Mouse (Mus musculus): Measurements from ENCODE around the gene Sh3glb2. TPM values are rescaled to one million over a fixed set of nuclear protein-coding genes. Genes with fewer than 3 reads are reported as not detected.

The Sh3glb2 gene
- polyA plus RNA-seq, 1 experiment from 2014 or later = 102 TPM

DNA sequence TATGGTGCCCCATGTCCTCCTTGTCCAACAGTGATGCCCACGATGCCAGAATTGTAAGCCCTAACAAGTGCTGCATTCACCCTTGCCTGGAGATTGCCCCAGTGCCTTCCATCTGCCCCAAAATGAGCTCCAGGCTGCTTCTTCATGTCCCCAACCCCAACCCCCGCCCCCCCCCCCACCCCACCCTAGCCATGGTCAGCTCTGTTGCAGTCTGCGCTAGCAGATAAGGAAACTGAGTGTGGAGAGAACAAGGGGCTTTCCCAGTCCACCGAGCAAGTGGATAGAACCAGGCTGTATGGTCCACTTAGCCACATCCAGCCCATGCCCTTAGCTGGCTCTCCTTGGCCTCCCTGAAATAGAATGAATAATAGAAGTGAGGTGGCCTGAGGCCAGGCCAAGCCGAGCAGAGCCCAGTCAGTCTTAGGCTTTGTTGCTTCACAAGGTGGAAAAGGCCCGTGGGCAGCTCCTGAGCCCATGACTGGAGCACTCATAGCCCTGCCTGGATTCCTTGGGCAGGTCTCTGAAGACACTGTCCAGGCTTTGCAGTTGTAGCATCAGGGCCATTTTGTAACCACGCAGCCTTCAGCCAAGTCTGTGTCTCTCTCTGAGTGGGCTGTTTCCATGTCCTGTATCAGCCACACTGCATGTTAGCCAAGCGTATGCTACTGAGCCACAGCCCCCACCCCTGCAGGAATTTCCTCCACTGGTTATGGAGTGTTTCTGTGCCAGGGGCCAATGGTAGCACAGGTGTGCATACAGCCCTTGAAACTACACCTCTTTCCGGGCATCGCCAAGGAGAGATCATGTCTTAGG lies 21.6 kb upstream of the Sh3glb2 start:
- no peak for TF ChIP-seq CTCF (IDR thresholded peaks at IDR 0.05)
- in situ Hi-C loops (cut with MboI; ENCODE audit: low pct_unique_long_range_greater_than_20kb) = no loop called here
- ATAC-seq (no peak), DNase-seq (ENCODE audit: low read depth, low spot score) (no peak)
- CTCF ChIA-PET = no interaction called here
- H3K27me3 ChIP-seq = no peaks in the 10 kb centered on the region
- POLR2A ChIA-PET = no interaction called here

DNA sequence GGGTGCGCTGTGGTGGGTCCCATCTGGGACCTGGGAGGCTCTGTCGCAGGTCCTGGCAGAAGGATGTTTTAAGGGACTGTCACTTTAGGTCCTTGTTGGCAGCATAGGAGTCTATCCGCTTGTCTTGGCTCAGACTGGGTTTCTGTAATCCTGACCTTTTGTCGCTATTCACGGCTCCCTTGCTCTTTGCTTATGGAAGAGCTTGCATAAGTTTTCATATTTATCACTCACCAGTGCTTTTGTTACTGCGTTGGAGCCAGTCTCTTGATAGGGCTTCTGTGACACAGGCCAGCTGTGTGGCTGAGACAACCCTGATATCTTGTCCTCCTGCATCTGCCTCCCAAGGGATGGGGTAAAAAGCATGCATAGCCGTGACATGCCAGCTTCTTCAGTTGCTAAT lies 20.2 kb upstream of the Sh3glb2 start:
- CTCF ChIA-PET = no interaction called here

DNA sequence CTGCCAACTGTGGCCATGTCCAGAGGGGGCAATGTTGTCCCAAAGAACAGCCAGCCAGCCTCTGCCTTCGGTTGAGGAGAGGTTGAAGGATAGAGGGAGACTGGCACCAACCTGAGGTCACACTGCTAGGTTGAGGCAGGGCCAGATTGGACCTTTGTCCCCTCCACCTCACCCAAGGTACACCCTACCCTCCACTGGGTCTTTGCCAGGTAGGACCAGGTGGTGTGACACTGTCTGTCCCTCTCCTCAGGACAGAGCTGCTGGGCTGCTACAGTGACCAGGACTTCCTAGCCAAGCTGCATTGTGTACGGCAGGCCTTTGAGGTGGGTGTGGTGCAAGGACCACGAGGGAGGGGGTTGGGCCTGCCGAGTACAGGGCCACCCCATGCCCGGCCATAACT lies 18.6 kb upstream of the Sh3glb2 start:
- in situ Hi-C loops (cut with MboI; ENCODE audit: low pct_unique_long_range_greater_than_20kb) = no loop called here
- POLR2A ChIA-PET = interaction anchor here (0.5 to 1.6 kb wide), 2 partner anchors 13 to 1795 kb away, joined by 3 to 4 read pairs; no protein-coding TSS in a partner anchor
- CTCF ChIA-PET = no interaction called here
- DNase-seq (ENCODE audit: low read depth, low spot score) (no peak), ATAC-seq (no peak)
- TF ChIP-seq CTCF (IDR thresholded peaks at IDR 0.05) = no peak
- no peaks in the 10 kb centered on the region for H3K27me3 ChIP-seq

More for the DNA sequence above, 20.2 kb upstream of the Sh3glb2 start:
- H3K27me3 ChIP-seq = no peaks in the 10 kb centered on the region
- ATAC-seq (no peak), DNase-seq (ENCODE audit: low read depth, low spot score) (no peak)
- POLR2A ChIA-PET = interaction anchor here (1.6 kb wide), 1 partner anchor 15 kb away, joined by 4 read pairs; no protein-coding TSS in a partner anchor
- no peak for TF ChIP-seq CTCF (IDR thresholded peaks at IDR 0.05)
- in situ Hi-C loops (cut with MboI; ENCODE audit: low pct_unique_long_range_greater_than_20kb) = no loop called here

DNA sequence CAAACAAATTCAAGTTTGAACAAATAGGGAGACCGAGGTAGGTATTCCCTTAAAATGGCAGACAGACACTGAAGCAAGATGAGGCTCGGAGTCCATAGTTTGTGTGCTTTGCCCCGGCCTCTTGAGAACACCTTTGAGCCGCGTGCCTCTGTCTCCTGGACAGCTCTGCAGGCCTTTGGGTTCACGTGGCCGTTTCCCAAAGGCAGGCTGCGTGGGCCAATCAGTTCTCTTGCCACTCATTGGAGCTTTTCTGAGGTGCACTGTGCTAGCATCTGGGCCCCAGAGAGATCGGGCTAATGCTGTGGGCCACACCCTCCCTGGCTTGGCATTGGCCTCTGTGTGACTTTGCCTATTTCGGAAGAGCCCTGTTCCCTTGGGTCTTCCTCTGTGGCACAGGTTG lies 16.8 kb upstream of the Sh3glb2 start:
- no peaks in the 10 kb centered on the region for H3K27me3 ChIP-seq
- CTCF ChIA-PET = no interaction called here
- DNase-seq (ENCODE audit: low read depth, low spot score) (no peak), ATAC-seq (no peak)
- in situ Hi-C loops (cut with MboI; ENCODE audit: low pct_unique_long_range_greater_than_20kb) = no loop called here
- POLR2A ChIA-PET = no interaction called here
- TF ChIP-seq CTCF (IDR thresholded peaks at IDR 0.05) = no peak

DNA sequence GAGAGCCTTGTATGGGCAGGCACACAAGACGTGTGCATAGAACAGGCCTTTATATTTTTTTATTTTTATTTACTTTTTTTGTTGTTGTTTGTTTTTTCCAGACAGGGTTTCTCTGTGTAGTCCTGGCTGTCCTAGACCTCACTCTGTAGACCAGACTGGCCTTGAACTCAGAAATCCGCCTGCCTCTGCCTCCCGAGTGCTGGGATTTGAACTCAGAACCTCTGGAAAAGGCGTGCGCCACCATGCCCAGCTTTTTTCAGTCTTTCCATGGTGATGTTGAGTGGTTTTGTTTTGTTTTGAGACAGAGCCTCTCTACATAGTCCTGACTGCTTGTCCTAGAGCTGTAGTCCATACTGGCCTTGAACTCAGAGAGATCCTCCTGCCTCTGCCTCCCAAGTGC lies 13.6 kb upstream of the Sh3glb2 start:
- no peak for ATAC-seq
- DNase-seq (ENCODE audit: low read depth, low spot score) = no peak
- no peak for TF ChIP-seq CTCF (IDR thresholded peaks at IDR 0.05)
- ChIA-PET POLR2A (no interaction called here), CTCF (no interaction called here)
- no peaks in the 10 kb centered on the region for H3K27me3 ChIP-seq
- in situ Hi-C loops (cut with MboI; ENCODE audit: low pct_unique_long_range_greater_than_20kb) = no loop called here

DNA sequence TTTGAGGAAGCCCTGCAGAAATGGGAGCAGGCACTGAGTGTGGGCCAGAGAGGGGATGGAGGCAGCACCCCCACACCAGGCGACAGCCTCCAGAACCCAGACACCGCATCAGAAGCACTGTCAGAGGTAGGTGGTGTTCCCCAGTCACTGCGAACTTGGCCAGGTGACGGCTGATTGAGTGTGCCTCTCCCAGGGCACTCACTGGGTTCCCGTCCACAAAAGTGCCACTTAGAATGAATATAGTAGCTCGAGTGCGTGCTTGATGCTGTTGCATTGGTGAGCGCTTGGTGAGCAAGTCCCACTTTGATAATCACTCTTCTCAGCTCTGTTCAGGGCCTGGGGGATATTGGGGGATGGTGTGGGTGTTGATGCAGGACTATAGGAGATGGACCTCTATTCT lies 12.4 kb upstream of the Sh3glb2 start:
- no peaks in the 10 kb centered on the region for H3K27me3 ChIP-seq
- in situ Hi-C loops (cut with MboI; ENCODE audit: low pct_unique_long_range_greater_than_20kb) = no loop called here
- POLR2A ChIA-PET = interaction anchor here (0.6 kb wide), 1 partner anchor 250 kb away, joined by 5 read pairs; no protein-coding TSS in a partner anchor
- DNase-seq (ENCODE audit: low read depth, low spot score) (no peak), ATAC-seq (no peak)
- CTCF ChIA-PET = no interaction called here
- TF ChIP-seq CTCF (IDR thresholded peaks at IDR 0.05) = no peak

DNA sequence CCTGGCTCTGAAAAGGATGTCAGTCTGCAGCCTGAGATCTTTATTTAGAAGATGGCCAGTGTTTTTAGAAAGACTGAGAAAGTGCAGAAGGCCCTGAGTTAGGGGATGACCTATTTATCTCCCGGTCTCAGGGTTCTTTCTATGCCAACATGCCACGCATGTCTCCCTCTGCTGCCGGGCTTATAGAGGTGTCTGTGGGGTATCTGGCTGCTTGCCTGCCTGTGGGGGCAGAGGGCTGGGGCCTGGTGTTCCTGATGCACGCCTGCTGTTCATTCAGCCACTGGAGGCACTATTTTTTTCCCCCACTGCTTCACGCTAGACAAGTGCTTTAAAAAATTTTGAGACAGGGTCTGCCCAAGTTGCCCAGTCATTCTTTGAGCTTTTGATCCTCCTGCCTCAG lies 7.1 kb upstream of the Sh3glb2 start:
- ATAC-seq (no peak), DNase-seq (ENCODE audit: low read depth, low spot score) (no peak)
- no peak for TF ChIP-seq CTCF (IDR thresholded peaks at IDR 0.05)
- no peaks in the 10 kb centered on the region for H3K27me3 ChIP-seq
- in situ Hi-C loops (cut with MboI; ENCODE audit: low pct_unique_long_range_greater_than_20kb) = no loop called here
- ChIA-PET POLR2A (interaction anchor here (0.6 kb wide), 1 partner anchor 21 kb away, joined by 3 read pairs; no protein-coding TSS in a partner anchor), CTCF (no interaction called here)

DNA sequence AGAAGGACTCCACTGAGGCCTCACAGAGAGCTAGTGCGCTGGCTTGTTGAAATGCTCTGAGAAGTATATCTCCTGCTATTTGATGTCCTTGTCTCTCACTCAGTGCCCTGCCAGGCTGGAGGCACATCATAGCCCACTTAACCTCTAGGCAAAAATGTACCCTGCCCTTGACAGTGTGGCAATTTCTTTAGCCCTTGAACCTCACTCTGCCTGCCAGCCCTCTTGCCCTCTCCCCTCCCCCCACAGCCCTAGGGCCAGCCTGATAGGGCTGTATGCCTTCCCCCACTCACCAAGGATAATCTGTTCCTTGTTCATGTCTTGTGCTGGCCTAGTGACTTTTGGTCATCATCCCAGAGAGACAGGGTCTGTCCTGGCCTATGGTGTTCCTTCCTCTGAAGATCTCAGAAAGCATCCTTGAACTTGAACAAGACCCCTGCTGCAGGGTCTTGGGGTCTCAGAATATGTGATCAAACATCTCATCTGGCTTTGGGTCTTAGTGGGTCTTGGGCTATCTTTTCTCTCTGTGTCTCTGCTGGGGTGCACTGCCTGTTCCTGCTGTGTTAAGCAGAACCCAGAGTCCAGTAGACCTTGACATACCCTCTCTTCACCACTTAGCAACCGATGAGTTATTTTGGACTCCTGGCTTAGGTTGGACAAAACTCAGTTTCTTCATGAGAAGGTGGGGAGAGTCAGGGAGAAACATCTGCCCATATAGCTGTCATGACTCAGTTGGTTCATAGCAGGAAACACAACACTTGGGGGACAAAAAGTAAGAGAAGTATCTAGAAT lies 6.3 kb upstream of the Sh3glb2 start:
- no peak for ATAC-seq
- no peak for DNase-seq (ENCODE audit: low read depth, low spot score)
- H3K27me3 ChIP-seq = no peaks in the 10 kb centered on the region
- ChIA-PET CTCF (interaction anchor here (1.4 kb wide), 1 partner anchor 9 kb away, joined by 4 read pairs; no protein-coding TSS in a partner anchor), POLR2A (interaction anchor here (1.4 kb wide), 1 partner anchor 29 kb away, joined by 4 read pairs; no protein-coding TSS in a partner anchor)
- in situ Hi-C loops (cut with MboI; ENCODE audit: low pct_unique_long_range_greater_than_20kb) = no loop called here
- no peak for TF ChIP-seq CTCF (IDR thresholded peaks at IDR 0.05)

DNA sequence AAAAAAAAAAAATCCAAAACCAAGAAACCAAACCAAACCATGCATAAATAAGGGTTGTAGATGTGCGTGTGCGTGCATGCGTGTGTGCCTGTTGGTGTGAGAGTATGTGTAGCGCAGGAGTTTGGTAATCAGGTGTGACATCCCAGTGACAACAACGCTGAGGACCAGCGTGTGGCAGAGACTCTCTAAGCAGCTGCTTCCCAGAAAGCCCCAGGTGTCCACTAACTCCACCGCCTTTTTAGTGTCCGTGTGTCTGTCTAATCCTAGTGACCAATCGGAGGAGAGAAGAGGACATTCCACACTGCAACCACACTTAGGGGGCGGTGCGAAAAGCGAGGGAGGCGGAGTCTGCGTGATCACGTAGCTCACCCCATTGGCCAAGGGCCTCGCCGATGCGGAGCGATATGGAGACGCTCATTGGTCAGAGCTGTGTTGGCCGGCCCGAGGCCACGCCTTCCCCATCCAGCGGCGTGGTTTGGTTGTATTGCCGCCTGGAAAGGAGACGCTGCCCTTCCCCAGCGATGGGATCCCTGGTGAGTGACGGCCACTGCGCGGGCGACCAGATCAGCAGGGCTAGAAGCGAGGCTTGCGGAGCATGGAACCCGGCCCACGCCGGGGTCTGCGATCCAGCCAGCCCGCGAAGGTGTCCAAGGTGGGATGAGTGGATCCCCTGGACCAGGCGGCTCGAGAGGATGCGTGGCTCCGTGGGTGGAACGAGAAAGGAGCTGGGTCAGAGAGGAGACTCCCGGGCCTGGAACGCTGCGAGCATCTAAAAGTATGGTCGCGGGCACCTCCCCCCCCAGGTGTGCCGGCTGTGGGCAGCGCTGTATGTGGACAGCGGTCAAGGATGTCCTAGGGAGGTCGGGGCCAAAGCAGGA lies 4.9 kb upstream of the Sh3glb2 start, which contains the start of gene Miga2:
Gene Miga2, plus strand, starts transcription at position 461 of the 878 bp plus-strand sequence.
- no peaks in the 10 kb centered on the region for H3K27me3 ChIP-seq
- POLR2A ChIA-PET = interaction anchor here (0.7 to 1.4 kb wide), 3 partner anchors 13 to 30 kb away, joined by 4 read pairs; no protein-coding TSS in a partner anchor
- DNase-seq (ENCODE audit: low read depth, low spot score) = peak; percentile 91
- CTCF ChIA-PET = interaction anchor here (1.4 kb wide), 1 partner anchor 10 kb away, joined by 4 read pairs; no protein-coding TSS in a partner anchor
- in situ Hi-C loops (cut with MboI; ENCODE audit: low pct_unique_long_range_greater_than_20kb) = no loop called here
- TF ChIP-seq CTCF (IDR thresholded peaks at IDR 0.05) = no peak
- ATAC-seq = peak; percentile 96

DNA sequence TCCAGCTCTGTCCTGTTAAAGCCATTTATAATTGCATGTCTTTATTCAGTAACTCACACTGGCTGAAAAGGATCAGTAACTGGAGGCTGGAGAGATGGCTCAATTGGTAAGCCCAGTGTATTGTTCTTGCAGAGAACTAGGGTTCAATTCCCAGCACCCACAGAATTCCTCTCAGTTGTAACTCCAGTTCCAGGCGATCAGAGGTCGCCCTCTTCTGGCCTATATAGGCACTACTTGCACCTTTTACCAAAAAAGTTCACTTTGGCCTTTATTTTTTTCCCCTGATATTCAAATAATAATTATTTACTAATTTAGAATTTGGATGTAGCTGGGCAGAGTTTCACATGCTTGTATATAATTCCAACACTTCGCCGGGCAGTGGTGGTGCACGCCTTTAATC lies 3.7 kb upstream of the Sh3glb2 start:
- ATAC-seq = no peak
- ChIA-PET POLR2A (interaction anchor here (0.6 kb wide), 1 partner anchor 36 kb away, joined by 3 read pairs; no protein-coding TSS in a partner anchor), CTCF (interaction anchor here (1.4 kb wide), 1 partner anchor 12 kb away, joined by 3 read pairs; no protein-coding TSS in a partner anchor)
- H3K27me3 ChIP-seq = no peaks in the 10 kb centered on the region
- in situ Hi-C loops (cut with MboI; ENCODE audit: low pct_unique_long_range_greater_than_20kb) = no loop called here
- no peak for TF ChIP-seq CTCF (IDR thresholded peaks at IDR 0.05)
- DNase-seq (ENCODE audit: low read depth, low spot score) = no peak
